Mouse (Mus musculus) heart, embryonic 11.5 days (tissue): ENCODE measurements around the gene Nlrc4. TPM values are rescaled to one million over a fixed set of nuclear protein-coding genes. Genes with fewer than 3 reads are reported as not detected.

ENCODE experiments used
- ATAC-seq: fragments of 200-750 bp; cut with Nextera tagmentation; replicated peaks from 2 replicates; pipeline ENCODE4 v1.8.0; 2017; ENCODE audit warnings: moderate library complexity; ENCODE audit not compliant: insufficient number of reproducible peaks, low FRiP score, low TSS enrichment
- H3K27ac ChIP-seq: fragments of 300-500 bp; sonication (generic); 2 replicates; pipeline ENCODE4 v1.5.1; 2014; ENCODE audit warnings: mild to moderate bottlenecking, low read depth, low read length
- H3K27me3 ChIP-seq: fragments of 300-500 bp; sonication (generic); 2 replicates; pipeline ENCODE4 v1.6.1; 2014; ENCODE audit warnings: mild to moderate bottlenecking, low read length, mixed read lengths; ENCODE audit not compliant: control insufficient read depth, insufficient read depth
- H3K36me3 ChIP-seq: fragments of 300-500 bp; sonication (generic); 2 replicates; pipeline ENCODE4 v1.6.1; 2014; ENCODE audit warnings: mild to moderate bottlenecking, low read length, moderate library complexity, mixed read lengths; ENCODE audit not compliant: control insufficient read depth, insufficient read depth
- H3K4me1 ChIP-seq: fragments of 300-500 bp; sonication (generic); 2 replicates; pipeline ENCODE4 v1.6.1; 2014; ENCODE audit warnings: low read length; ENCODE audit not compliant: control insufficient read depth, insufficient read depth
- H3K4me2 ChIP-seq: fragments of 300-500 bp; sonication (generic); 2 replicates; pipeline ENCODE4 v1.6.1; 2014; ENCODE audit warnings: mild to moderate bottlenecking, moderate library complexity
- H3K4me3 ChIP-seq: fragments of 300-500 bp; sonication (generic); 2 replicates; pipeline ENCODE4 v1.5.1; 2014; ENCODE audit warnings: low read depth, low read length
- H3K9ac ChIP-seq: fragments of 300-500 bp; sonication (generic); 2 replicates; pipeline ENCODE4 v1.6.1; 2014; ENCODE audit warnings: mild to moderate bottlenecking, low read depth, low read length, moderate library complexity
- H3K9me3 ChIP-seq: fragments of 300-500 bp; sonication (generic); replicated peaks from 2 replicates; pipeline ENCODE4 v1.6.1; 2016; ENCODE audit warnings: low read length; ENCODE audit not compliant: control insufficient read depth
- WGBS: fragments of 180-500 bp; shearing (Covaris S2); extraction: QIAGEN DNeasy Blood & Tissue Kit; methylation state at CpG from one replicate; pipeline ENCODE4 v1.1.7; 2014; ENCODE audit not compliant: insufficient replicate concordance; 5-methylcytosine and 5-hydroxymethylcytosine counted together
- polyA plus RNA-seq: library from polyadenylated mRNA; unstranded; fragments of >200 nt; fragmentation: Nextera tagmentation; extraction: Ambion mirVana; gene quantifications from 2 replicates; pipeline ENCODE4 v1.2.1, GENCODE M21; 2014

Gene Nlrc4
- polyA plus RNA-seq, result 0.17 TPM in 2 replicates

GRCm38 (mm10) chr17:74458711-74459408 lies at the start of gene Nlrc4:
TSS of gene Nlrc4 (minus strand) at chr17:74459142.
- H3K4me3 ChIP-seq, result no peak within 1 kb of the TSS
- H3K27me3 ChIP-seq, result no peaks in the 10 kb centered on the region
- 51% methylated on average over 8 of the region's 8 CpGs for WGBS
- no peak within 1 kb of the TSS for H3K4me2 ChIP-seq
- no peak within 1 kb of the TSS for H3K27ac ChIP-seq
- H3K9ac ChIP-seq, result no peak within 1 kb of the TSS
- no peaks in the 10 kb centered on the region for H3K4me1 ChIP-seq
- H3K36me3 ChIP-seq, result no peaks in the 10 kb centered on the region
- ATAC-seq, result no peak
- no peaks in the 10 kb centered on the region for H3K9me3 ChIP-seq

GRCm38 (mm10) chr17:74508600-74508999 lies 49.7 kb upstream of the Nlrc4 start:
- H3K27me3 ChIP-seq, result no peaks in the 10 kb centered on the region
- H3K4me2 ChIP-seq, result no peak overlapping the region
- H3K36me3 ChIP-seq, result no peaks in the 10 kb centered on the region
- H3K9me3 ChIP-seq, result no peaks in the 10 kb centered on the region
- no peak for ATAC-seq
- no peak overlapping the region for H3K9ac ChIP-seq
- no peak overlapping the region for H3K27ac ChIP-seq
- H3K4me3 ChIP-seq, result no peak overlapping the region
- no peaks in the 10 kb centered on the region for H3K4me1 ChIP-seq
- WGBS, result 85% methylated on average over 3 of the region's 3 CpGs

DNA sequence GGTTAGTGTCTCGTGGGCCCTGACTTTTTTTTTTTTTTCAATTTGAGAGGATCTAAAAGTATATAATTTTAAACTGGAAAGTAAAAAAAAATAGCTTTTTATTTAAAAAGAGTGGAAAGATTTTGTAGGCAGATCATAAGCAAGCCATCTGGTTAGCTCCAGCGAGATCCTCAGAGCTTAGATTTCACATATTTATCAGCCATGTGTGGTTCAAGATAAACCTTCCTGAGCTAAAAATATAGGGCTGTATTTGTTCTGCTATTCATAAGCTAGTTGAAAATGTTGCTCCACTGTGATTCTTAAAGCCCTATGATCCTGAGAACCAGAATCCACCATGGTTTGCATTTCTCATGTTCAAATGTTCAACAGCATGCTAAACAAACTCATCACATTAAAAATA lies 49.0 kb upstream of the Nlrc4 start:
- Histone ChIP-seq H3K4me1 (no peaks in the 10 kb centered on the region), H3K9me3 (no peaks in the 10 kb centered on the region), H3K9ac (no peak overlapping the region), H3K27me3 (no peaks in the 10 kb centered on the region), H3K36me3 (no peaks in the 10 kb centered on the region), H3K27ac (no peak overlapping the region), H3K4me3 (no peak overlapping the region), H3K4me2 (no peak overlapping the region)
- 59% methylated on average over 2 of the region's 2 CpGs for WGBS
- no peak for ATAC-seq

DNA sequence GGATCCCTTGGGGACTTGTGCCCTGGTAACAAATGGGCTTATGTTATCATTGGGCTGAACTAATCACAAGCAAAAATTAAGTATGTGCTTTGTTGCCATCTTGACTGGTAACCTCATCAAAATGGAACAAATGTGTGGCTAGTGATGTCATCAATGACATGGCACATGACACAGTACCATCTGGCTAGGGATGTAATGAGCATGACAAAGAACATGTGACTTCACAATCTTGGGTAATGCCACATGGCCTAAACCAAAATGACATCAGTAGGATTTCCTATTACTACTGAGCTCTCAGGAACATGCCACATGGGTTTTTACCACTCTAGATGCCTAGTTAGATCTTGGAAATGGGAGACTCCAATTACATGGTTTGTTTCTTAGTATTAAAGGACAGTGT lies 42.1 kb upstream of the Nlrc4 start:
- no peak overlapping the region for H3K4me2 ChIP-seq
- H3K4me3 ChIP-seq, result no peak overlapping the region
- H3K27me3 ChIP-seq, result no peaks in the 10 kb centered on the region
- H3K27ac ChIP-seq, result no peak overlapping the region
- no peaks in the 10 kb centered on the region for H3K9me3 ChIP-seq
- H3K4me1 ChIP-seq, result no peaks in the 10 kb centered on the region
- ATAC-seq, result no peak
- H3K9ac ChIP-seq, result no peak overlapping the region
- peaks cover 7% of the 10 kb centered on the region for H3K36me3 ChIP-seq

- 81% methylated on average over 4 of the region's 4 CpGs for WGBS
- peaks cover 7% of the 10 kb centered on the region for H3K36me3 ChIP-seq
Measured at GRCm38 (mm10) chr17:74500204-74500603, 41.3 kb upstream of the Nlrc4 start.

DNA sequence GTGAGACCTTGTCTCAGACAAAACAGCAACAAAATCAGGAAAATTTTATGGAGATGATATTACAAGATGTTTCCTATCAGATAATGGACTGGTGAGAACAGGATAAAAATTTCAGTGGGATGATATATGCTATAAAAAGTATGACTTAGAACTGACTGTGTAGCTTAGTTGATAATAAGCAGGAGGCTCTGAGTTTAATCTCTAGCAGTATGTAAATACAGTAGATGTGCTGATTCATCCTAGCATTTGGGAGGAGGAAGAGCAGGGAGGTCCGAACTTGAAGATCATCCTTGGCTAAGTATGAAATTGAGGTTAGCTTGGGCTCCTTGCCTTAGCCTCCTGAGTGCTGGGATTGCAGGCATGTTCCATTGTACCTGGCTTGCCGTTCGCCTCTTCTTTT lies 32.6 kb upstream of the Nlrc4 start:
- H3K36me3 ChIP-seq, result peaks cover 9% of the 10 kb centered on the region
- WGBS, result 91% methylated on average over 3 of the region's 3 CpGs

More at GRCm38 (mm10) chr17:74500204-74500603, 41.3 kb upstream of the Nlrc4 start:
- Histone ChIP-seq H3K9me3 (no peaks in the 10 kb centered on the region), H3K27ac (no peak overlapping the region), H3K4me3 (no peak overlapping the region), H3K4me2 (no peak overlapping the region), H3K27me3 (no peaks in the 10 kb centered on the region), H3K4me1 (no peaks in the 10 kb centered on the region), H3K9ac (no peak overlapping the region)
- ATAC-seq, result no peak

GRCm38 (mm10) chr17:74489901-74490220 lies 30.9 kb upstream of the Nlrc4 start:
- ATAC-seq, result no peak; the same call in 1 of the 2 replicates
- Histone ChIP-seq H3K9me3 (no peaks in the 10 kb centered on the region), H3K9ac (peak overlapping the region; percentile 92), H3K4me3 (peak overlapping the region; percentile 99), H3K4me1 (no peaks in the 10 kb centered on the region; the same call in 1 of the 2 replicates), H3K4me2 (peak overlapping the region; percentile 71), H3K27ac (peak overlapping the region; percentile 92), H3K36me3 (peaks cover 9% of the 10 kb centered on the region), H3K27me3 (no peaks in the 10 kb centered on the region)
- WGBS, result 0% methylated on average over 12 of the region's 12 CpGs

More for the DNA sequence above, 32.6 kb upstream of the Nlrc4 start:
- Histone ChIP-seq H3K4me2 (no peak overlapping the region), H3K27ac (no peak overlapping the region), H3K4me3 (no peak overlapping the region), H3K9ac (no peak overlapping the region), H3K9me3 (no peaks in the 10 kb centered on the region), H3K27me3 (no peaks in the 10 kb centered on the region), H3K4me1 (no peaks in the 10 kb centered on the region; the same call in 1 of the 2 replicates)
- ATAC-seq, result no peak

DNA sequence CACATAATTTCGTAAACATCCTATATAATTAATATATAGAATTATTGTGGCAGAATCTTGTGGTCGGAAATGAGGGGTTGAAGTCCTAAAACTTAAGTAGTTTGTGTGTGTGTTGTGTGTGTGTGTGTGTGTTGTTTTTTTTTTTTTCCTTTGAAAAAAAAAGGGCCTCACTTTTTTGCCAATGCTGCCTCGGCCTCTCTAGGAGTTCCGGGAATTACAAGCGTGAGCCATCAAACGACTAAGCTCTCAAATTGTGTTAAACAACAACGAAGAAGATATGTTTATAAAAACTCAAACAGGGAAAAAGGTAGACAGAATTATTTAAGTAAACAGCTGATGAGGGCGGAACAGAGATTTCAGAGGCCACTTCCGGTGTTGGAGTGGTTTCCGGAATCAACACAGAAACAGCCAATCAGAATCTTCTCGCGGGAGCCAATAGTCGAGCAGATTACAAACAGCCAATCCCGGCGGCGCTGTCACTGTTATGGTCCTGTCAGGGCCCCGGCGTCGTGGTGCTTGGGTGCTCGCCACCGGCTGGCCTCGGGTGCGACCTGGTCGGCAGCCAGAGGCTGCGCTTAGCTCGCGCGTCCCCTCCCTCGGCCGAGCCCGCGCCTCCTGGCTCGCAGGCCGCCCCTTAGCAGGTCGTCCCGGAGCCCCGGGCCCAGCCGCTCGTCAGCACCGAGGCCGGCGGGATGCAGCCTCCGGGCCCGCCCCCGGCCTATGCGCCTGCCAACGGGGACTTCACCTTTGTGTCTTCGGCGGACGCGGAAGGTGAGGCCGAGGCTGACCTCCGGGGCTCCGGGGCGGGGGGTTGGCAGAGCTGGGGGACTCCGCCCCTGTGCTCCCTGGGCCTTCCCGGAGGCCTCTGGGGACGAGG lies 30.3 kb upstream of the Nlrc4 start, which contains the start of gene Yipf4:
Yipf4 (plus strand) TSS at position 470 of the 877 bp plus-strand sequence.
- WGBS, result 5% methylated on average over 58 of the region's 58 CpGs
- ATAC-seq, result peak; percentile 99

More for the DNA sequence above, 30.3 kb upstream of the Nlrc4 start, which contains the start of gene Yipf4:
- Histone ChIP-seq H3K27me3 (no peaks in the 10 kb centered on the region), H3K4me1 (no peaks in the 10 kb centered on the region; the same call in 1 of the 2 replicates), H3K9ac (peak within 1 kb of the TSS; percentile 92), H3K4me3 (peak within 1 kb of the TSS; percentile 99), H3K36me3 (peaks cover 4% of the 10 kb centered on the region), H3K9me3 (no peaks in the 10 kb centered on the region), H3K4me2 (peak within 1 kb of the TSS; percentile 71), H3K27ac (peak within 1 kb of the TSS; percentile 92)
